Comparison of ENCODE assay signal across 25 mouse cellular contexts in the genomic region with DNA sequence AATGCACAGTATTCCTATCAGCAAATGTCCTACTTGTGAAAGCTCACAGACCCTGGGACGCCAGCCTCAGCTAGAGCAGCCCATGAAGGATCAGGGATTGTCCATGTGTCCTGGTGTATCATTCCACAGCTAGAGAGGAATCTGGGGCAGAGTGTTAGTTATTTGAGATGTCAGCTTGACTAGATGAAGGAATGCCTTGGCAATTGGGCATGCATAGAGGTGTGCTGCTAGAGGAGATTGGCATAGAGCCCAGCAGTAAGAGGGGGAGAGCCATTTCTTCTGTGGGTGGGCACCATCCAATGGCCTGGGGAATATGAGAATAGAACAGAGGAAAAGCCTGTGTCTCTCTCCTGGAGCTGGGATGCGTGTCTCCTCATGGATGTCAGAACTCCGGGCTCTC. TPM values are rescaled to one million over a fixed set of nuclear protein-coding genes. Genes with fewer than 3 reads are reported as not detected.
DNase-seq lines count a peak whose midpoint lies in the region; ATAC-seq and TF ChIP-seq lines count a peak whose summit lies in the region.
"Had no signal": no experiment of that assay in that cellular context is flagged by ENCODE, and none has a peak within 500 bp of the region (broad histone marks: within the 10 kb centered on the region; RNA-seq: fewer than 3 reads in every experiment).

No protein-coding gene starts in this region.

- H3K27me3 ChIP-seq in heart, embryonic 15.5 days: no peaks in the 10 kb centered on the region
- H3K27me3 ChIP-seq in heart, embryonic 12.5 days (replicated peaks): 0 out of 2 replicates have a peak, but pooled peaks cover 3% of the 10 kb centered on the region
- no peaks in the 10 kb centered on the region for H3K27me3 ChIP-seq in stomach, postnatal 0 days (ENCODE audit: control insufficient read depth, insufficient read depth, low read length)
- H3K27me3 ChIP-seq: forebrain, embryonic 13.5 days; heart, embryonic 13.5 days; hindbrain, embryonic 13.5 days; intestine, embryonic 15.5 days had no signal

- no peak for TF ChIP-seq POLR2A in brain, embryonic 14.5 days (IDR thresholded peaks at IDR 0.05; ENCODE audit: borderline replicate concordance, extremely low read depth, insufficient read depth, insufficient read length, poor library complexity, severe bottlenecking)

- H3K36me3 ChIP-seq in heart, embryonic 15.5 days: no peaks in the 10 kb centered on the region
- no peaks in the 10 kb centered on the region for H3K36me3 ChIP-seq in heart, embryonic 12.5 days
- H3K36me3 ChIP-seq in stomach, postnatal 0 days (ENCODE audit: control insufficient read depth, insufficient read depth, low read length): no peaks in the 10 kb centered on the region
- H3K36me3 ChIP-seq: forebrain, embryonic 10.5 days; G1E; heart, embryonic 13.5 days; hindbrain, embryonic 10.5 days; hindbrain, embryonic 13.5 days; intestine, embryonic 15.5 days had no signal

- 0 out of 2 replicates have a peak, but pooled peaks cover 6% of the 10 kb centered on the region for H3K4me1 ChIP-seq in heart, embryonic 15.5 days (replicated peaks)
- no peaks in the 10 kb centered on the region for H3K4me1 ChIP-seq in heart, embryonic 12.5 days (replicated peaks)
- H3K4me1 ChIP-seq in stomach, postnatal 0 days (replicated peaks; ENCODE audit: control insufficient read depth, insufficient read depth): no peaks in the 10 kb centered on the region
- H3K4me1 ChIP-seq: heart, embryonic 13.5 days; hindbrain, embryonic 10.5 days; hindbrain, embryonic 13.5 days; intestine, embryonic 15.5 days had no signal

- peak; percentile 47; the same call in 1 of the 2 replicates for ATAC-seq in heart, embryonic 15.5 days (replicated peaks; ENCODE audit: insufficient number of reproducible peaks, insufficient read depth, low FRiP score, low read depth)
- ATAC-seq in heart, embryonic 12.5 days (ENCODE audit: insufficient number of reproducible peaks, low FRiP score): no peak
- no peak for ATAC-seq in stomach, postnatal 0 days (ENCODE audit: low FRiP score, low TSS enrichment)
- ATAC-seq: forebrain, embryonic 13.5 days; hindbrain, embryonic 16.5 days; intestine, embryonic 15.5 days had no signal

- H3K27ac ChIP-seq in heart, embryonic 15.5 days: no peak overlapping the region
- H3K27ac ChIP-seq in heart, embryonic 12.5 days (ENCODE audit: poor library complexity, severe bottlenecking): no peak overlapping the region
- no peak overlapping the region for H3K27ac ChIP-seq in stomach, postnatal 0 days (replicated peaks)
- H3K27ac ChIP-seq: forebrain, embryonic 10.5 days; forebrain, embryonic 13.5 days; heart, adult 2 months; heart, embryonic 13.5 days; hindbrain, embryonic 10.5 days; hindbrain, embryonic 13.5 days; intestine, embryonic 15.5 days had no signal

- no peak for TF ChIP-seq CTCF in brain, embryonic 14.5 days (IDR thresholded peaks at IDR 0.05; ENCODE audit: borderline replicate concordance, extremely low read depth, insufficient read depth, insufficient read length)
- no peak for TF ChIP-seq CTCF in stomach, postnatal 0 days (IDR thresholded peaks at IDR 0.05; ENCODE audit: low read depth)

- H3K4me2 ChIP-seq in heart, embryonic 15.5 days: no peak overlapping the region
- no peak overlapping the region for H3K4me2 ChIP-seq in heart, embryonic 12.5 days
- no peak overlapping the region for H3K4me2 ChIP-seq in stomach, postnatal 0 days (replicated peaks; ENCODE audit: low read depth)
- H3K4me2 ChIP-seq: forebrain, embryonic 13.5 days; heart, embryonic 13.5 days; hindbrain, embryonic 13.5 days; intestine, embryonic 15.5 days had no signal

- no peak overlapping the region for H3K9ac ChIP-seq in heart, embryonic 15.5 days
- no peak overlapping the region for H3K9ac ChIP-seq in heart, embryonic 12.5 days
- no peak overlapping the region for H3K9ac ChIP-seq in stomach, postnatal 0 days (ENCODE audit: low read length)
- H3K9ac ChIP-seq: forebrain, embryonic 13.5 days; heart, embryonic 13.5 days; hindbrain, embryonic 13.5 days; intestine, embryonic 15.5 days had no signal

- TF ChIP-seq EP300 in stomach, postnatal 0 days (optimal IDR thresholded peaks at IDR 0.05): no peak

- H3K4me3 ChIP-seq in heart, embryonic 15.5 days: no peak overlapping the region
- H3K4me3 ChIP-seq in heart, embryonic 12.5 days: no peak overlapping the region
- no peak overlapping the region for H3K4me3 ChIP-seq in stomach, postnatal 0 days (ENCODE audit: low read depth, low read length)
- H3K4me3 ChIP-seq: forebrain, embryonic 10.5 days; forebrain, embryonic 13.5 days; heart, adult 2 months; heart, embryonic 13.5 days; hindbrain, embryonic 10.5 days; hindbrain, embryonic 13.5 days; intestine, embryonic 15.5 days had no signal

- DNase-seq in heart, adult 9 months (ENCODE audit: low spot score in 2 of 2): no peak
- peak; percentile 5 for DNase-seq in heart, postnatal 4 days
- peak; percentile 12 for DNase-seq in Muller cell, postnatal 12 days (ENCODE audit: inconsistent ontology term)
- peak; percentile 30 for DNase-seq in brain, embryonic 14.5 days (ENCODE audit: low read depth)
- DNase-seq in stomach, postnatal 0 days (ENCODE audit: low spot score): no peak
- DNase-seq: adrenal gland, adult 2 months; adrenal gland, postnatal 25 days; B cell, adult 2 months; cerebellum, adult 11 months; cerebellum, adult 8-10 months; cerebellum, postnatal 14 days; gastrocnemius, postnatal 10 days; gastrocnemius, postnatal 36 days; heart, adult 2 months; kidney, adult 11 months had no signal

- H3K9me3 ChIP-seq in heart, embryonic 15.5 days (replicated peaks): no peaks in the 10 kb centered on the region
- no peaks in the 10 kb centered on the region for H3K9me3 ChIP-seq in heart, embryonic 12.5 days (replicated peaks)
- no peaks in the 10 kb centered on the region for H3K9me3 ChIP-seq in stomach, postnatal 0 days (ENCODE audit: control insufficient read depth, low read length)
- H3K9me3 ChIP-seq: forebrain, embryonic 10.5 days; forebrain, embryonic 13.5 days; G1E; heart, embryonic 13.5 days; hindbrain, embryonic 10.5 days; hindbrain, embryonic 13.5 days; intestine, embryonic 15.5 days had no signal

- WGBS in heart, embryonic 15.5 days: 54% methylated on average over 3 of the region's 3 CpGs
- WGBS in heart, embryonic 12.5 days: 72% methylated on average over 3 of the region's 3 CpGs
- WGBS in stomach, postnatal 0 days: 57% methylated on average over 3 of the region's 3 CpGs

RNA-seq across cellular contexts. Expression of gene Tarsl2, which starts 38.6 kb away (rescaled TPM):
- polyA plus RNA-seq in heart, embryonic 15.5 days (2015; fragmentation: Nextera tagmentation; extraction: Ambion mirVana): 14.6 and 17.0 TPM in 2 replicates
- total RNA-seq in heart, postnatal 4 days (2021): 10 to 100 TPM; 30.2 to 30.9 TPM
- polyA plus RNA-seq in heart, embryonic 12.5 days (2016; fragmentation: Nextera tagmentation; extraction: Ambion mirVana): 22.1 and 23.5 TPM in 2 replicates
- polyA plus RNA-seq in brain, embryonic 14.5 days (2012; rRNA removed): 9.6 and 12.2 TPM in 2 replicates
- 5.2 and 6.2 TPM in 2 replicates for polyA plus RNA-seq in stomach, postnatal 0 days (2015; fragmentation: Nextera tagmentation; extraction: Ambion mirVana)

Comparison
In these comparisons a context has a peak if more than half of its experiments do, and no peak if none do; other contexts are left out.
1. DNase-seq: peak in heart, postnatal 4 days (single experiment), Muller cell, postnatal 12 days (single experiment) and brain, embryonic 14.5 days (single experiment); none in heart, adult 9 months (0 of 2) and stomach, postnatal 0 days (single experiment).